Mouse (Mus musculus) heart, postnatal 0 days (tissue): ENCODE measurements around the gene Fbf1. TPM values are rescaled to one million over a fixed set of nuclear protein-coding genes. Genes with fewer than 3 reads are reported as not detected.

Source experiments
- ATAC-seq: fragments of 200-750 bp; cut with Nextera tagmentation; 2 replicates; pipeline ENCODE4 v1.8.0; 2017; ENCODE audit warnings: low read depth, moderate number of reproducible peaks, moderate library complexity; ENCODE audit not compliant: insufficient read depth
- DNase-seq: peaks from one replicate; pipeline ENCODE4 v3.0.0-alpha.2; 2016; ENCODE audit warnings: low spot score
- H3K27ac ChIP-seq: fragments of 300-500 bp; sonication (generic); 2 replicates; pipeline ENCODE4 v1.5.1; 2014; ENCODE audit warnings: low read depth, mild to moderate bottlenecking
- H3K27me3 ChIP-seq: fragments of 300-500 bp; sonication (generic); 2 replicates; pipeline ENCODE4 v1.6.1; 2014; ENCODE audit warnings: low read length, mixed read lengths; ENCODE audit not compliant: control insufficient read depth, insufficient read depth
- H3K36me3 ChIP-seq: fragments of 300-500 bp; sonication (generic); replicated peaks from 2 replicates; pipeline ENCODE4 v1.6.1; 2014; ENCODE audit warnings: low read length, mixed read lengths; ENCODE audit not compliant: control insufficient read depth, insufficient read depth
- H3K4me1 ChIP-seq: fragments of 300-500 bp; sonication (generic); 2 replicates; pipeline ENCODE4 v1.6.1; 2014; ENCODE audit warnings: antibody characterized with exemption; ENCODE audit not compliant: control insufficient read depth, insufficient read depth
- H3K4me2 ChIP-seq: fragments of 300-500 bp; sonication (generic); 2 replicates; pipeline ENCODE4 v1.6.1; 2014; ENCODE audit warnings: low read depth, mild to moderate bottlenecking, low read length, moderate library complexity
- H3K4me3 ChIP-seq: fragments of 300-500 bp; sonication (generic); 2 replicates; pipeline ENCODE4 v1.5.1; 2014; ENCODE audit warnings: low read depth, low read length
- H3K9ac ChIP-seq: fragments of 300-500 bp; sonication (generic); replicated peaks from 2 replicates; pipeline ENCODE4 v1.6.1; 2014; ENCODE audit warnings: low read depth, low read length, mixed read lengths
- H3K9me3 ChIP-seq: fragments of 300-500 bp; sonication (generic); replicated peaks from 2 replicates; pipeline ENCODE4 v1.6.1; 2016; ENCODE audit warnings: low read length; ENCODE audit not compliant: control insufficient read depth
- CTCF ChIP-seq: IDR thresholded peaks from 2 replicates; pipeline ENCODE4 v1.5.1; 2016; ENCODE audit warnings: antibody characterized with exemption, control low read depth, low read depth
- EP300 ChIP-seq: IDR thresholded peaks from 2 replicates; pipeline ENCODE4 v1.6.1; 2016; ENCODE audit warnings: antibody characterized with exemption, low read depth
- WGBS: fragments of 180-500 bp; shearing (Covaris S2); extraction: QIAGEN DNeasy Blood & Tissue Kit; methylation state at CpG from one replicate; pipeline ENCODE4 v1.1.7; 2014; 5-methylcytosine and 5-hydroxymethylcytosine counted together
- polyA plus RNA-seq: library from polyadenylated mRNA; unstranded; fragments of >200 nt; fragmentation: Nextera tagmentation; extraction: Ambion mirVana; gene quantifications from 2 replicates; pipeline ENCODE4 v1.2.1, GENCODE M21; 2015
- total RNA-seq: library from RNA; depleted of rRNA; stranded (reverse); fragments of >200 nt; gene quantifications from 2 replicates; pipeline ENCODE4 v1.2.3, GENCODE M21; 2014; ENCODE audit warnings: low replicate concordance

Gene Fbf1
- total and polyA plus RNA-seq, 2 experiments from 2014 or later, result 8.5 to 22.8 TPM

- H3K4me3 ChIP-seq, result no peak overlapping the region
- peaks cover 8% of the 10 kb centered on the region for H3K4me1 ChIP-seq
- ATAC-seq (no peak), DNase-seq (no peak)
- H3K27ac ChIP-seq, result no peak overlapping the region
- no peaks in the 10 kb centered on the region for H3K27me3 ChIP-seq
- TF ChIP-seq CTCF (no peak), EP300 (no peak)
- no peak overlapping the region for H3K4me2 ChIP-seq
- no peak overlapping the region for H3K9ac ChIP-seq
- H3K36me3 ChIP-seq, result peaks cover 49% of the 10 kb centered on the region
- no peaks in the 10 kb centered on the region for H3K9me3 ChIP-seq
- WGBS, result 77% methylated on average over 5 of the region's 5 CpGs
These were observed 2.2 kb upstream of the Fbf1 start for GRCm38 (mm10) chr11:116170003-116170800.

DNA sequence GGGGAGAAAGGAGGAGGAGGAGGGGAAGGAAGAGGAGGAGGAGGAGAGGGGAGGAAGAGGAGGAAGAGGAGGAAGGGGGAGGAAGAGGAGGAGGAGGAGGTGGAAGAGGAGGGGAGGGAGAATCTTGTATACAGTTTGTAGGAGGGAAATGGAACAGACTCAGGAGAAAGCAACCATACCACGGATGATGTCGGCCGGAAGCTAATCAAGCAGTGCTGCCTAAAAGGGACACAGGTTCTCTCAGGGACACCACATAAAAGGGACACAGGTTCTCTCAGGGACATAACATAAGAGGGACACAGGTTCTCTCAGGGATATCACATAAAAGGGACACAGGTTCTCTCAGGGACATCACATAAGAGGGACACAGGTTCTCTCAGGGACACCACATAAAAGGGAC is 1.2 kb upstream of the Fbf1 start:
- H3K4me1 ChIP-seq, result peaks cover 8% of the 10 kb centered on the region
- ATAC-seq (no peak), DNase-seq (no peak)
- no peaks in the 10 kb centered on the region for H3K9me3 ChIP-seq
- 71% methylated on average over 3 of the region's 3 CpGs for WGBS
- H3K4me2 ChIP-seq, result no peak overlapping the region
- peaks cover 44% of the 10 kb centered on the region for H3K36me3 ChIP-seq
- H3K27ac ChIP-seq, result no peak overlapping the region
- no peaks in the 10 kb centered on the region for H3K27me3 ChIP-seq
- TF ChIP-seq EP300 (no peak), CTCF (no peak)
- no peak overlapping the region for H3K9ac ChIP-seq
- H3K4me3 ChIP-seq, result no peak overlapping the region

GRCm38 (mm10) chr11:116167232-116167631 is 734 bp downstream of the Fbf1 start:
- Histone ChIP-seq H3K27ac (peak overlapping the region; percentile 91), H3K36me3 (peaks cover 24% of the 10 kb centered on the region), H3K4me2 (peak overlapping the region; percentile 76), H3K9ac (peak overlapping the region; percentile 67), H3K27me3 (no peaks in the 10 kb centered on the region), H3K4me1 (peaks cover 8% of the 10 kb centered on the region), H3K9me3 (no peaks in the 10 kb centered on the region), H3K4me3 (peak overlapping the region; percentile 67)
- 2% methylated on average over 6 of the region's 6 CpGs for WGBS
- ATAC-seq (no peak), DNase-seq (peak; percentile 68)
- no peak for TF ChIP-seq CTCF
- TF ChIP-seq EP300, result no peak

GRCm38 (mm10) chr11:116163002-116163401 is 5.0 kb downstream of the Fbf1 start:
- Histone ChIP-seq H3K36me3 (peaks cover 36% of the 10 kb centered on the region), H3K9ac (no peak overlapping the region), H3K27me3 (no peaks in the 10 kb centered on the region), H3K27ac (no peak overlapping the region), H3K4me1 (peaks cover 8% of the 10 kb centered on the region), H3K4me3 (no peak overlapping the region), H3K9me3 (no peaks in the 10 kb centered on the region), H3K4me2 (no peak overlapping the region)
- TF ChIP-seq CTCF (no peak), EP300 (no peak)
- DNase-seq (no peak), ATAC-seq (no peak)
- WGBS, result 58% methylated on average over 9 of the region's 9 CpGs

DNA sequence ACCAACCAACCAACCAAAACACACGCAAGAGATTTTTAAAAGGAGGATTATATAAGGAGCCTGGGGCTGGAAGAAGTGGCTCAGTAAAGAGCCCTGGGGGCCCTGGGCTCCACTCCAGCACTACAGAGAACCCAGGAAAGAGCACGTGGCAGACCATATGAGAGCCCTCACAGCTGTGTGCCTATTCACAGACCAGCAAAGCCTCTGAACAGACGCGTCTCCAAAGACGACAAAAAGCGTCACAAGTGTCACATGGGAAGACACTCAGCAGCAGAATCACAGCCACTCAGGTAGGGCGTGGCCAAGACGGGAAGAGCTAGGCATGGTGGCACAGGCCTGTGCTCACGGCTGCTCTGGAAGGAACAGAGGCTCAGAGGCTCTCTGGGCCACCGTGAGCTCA is 5.8 kb downstream of the Fbf1 start:
- peaks cover 8% of the 10 kb centered on the region for H3K4me1 ChIP-seq
- no peak overlapping the region for H3K27ac ChIP-seq
- no peaks in the 10 kb centered on the region for H3K9me3 ChIP-seq
- H3K4me3 ChIP-seq, result no peak overlapping the region
- H3K9ac ChIP-seq, result no peak overlapping the region
- WGBS, result 68% methylated on average over 10 of the region's 10 CpGs
- H3K27me3 ChIP-seq, result no peaks in the 10 kb centered on the region
- peaks cover 39% of the 10 kb centered on the region for H3K36me3 ChIP-seq
- no peak for DNase-seq
- H3K4me2 ChIP-seq, result no peak overlapping the region
- TF ChIP-seq EP300 (no peak), CTCF (no peak)
- ATAC-seq, result no peak

DNA sequence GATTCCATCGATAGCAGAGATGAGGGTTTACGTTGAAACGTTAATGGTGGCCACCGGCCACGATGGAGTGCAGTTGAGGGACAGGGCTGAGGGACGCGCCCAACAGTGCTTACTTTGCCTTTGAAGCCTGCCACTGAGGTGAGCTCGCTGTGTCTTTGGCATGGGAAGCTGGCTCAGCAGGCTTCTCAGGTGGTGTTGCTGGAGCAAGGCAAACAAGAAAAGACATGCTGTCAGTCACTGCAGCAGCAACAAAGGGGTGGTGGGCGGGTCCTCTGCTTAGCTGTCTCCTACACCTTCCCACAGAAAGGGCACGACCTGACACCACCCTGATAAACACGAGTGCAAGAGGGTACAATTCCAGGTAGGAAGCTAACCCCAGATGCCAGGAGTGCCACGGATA is 6.7 kb downstream of the Fbf1 start:
- H3K9ac ChIP-seq, result no peak overlapping the region
- H3K36me3 ChIP-seq, result peaks cover 39% of the 10 kb centered on the region
- H3K4me2 ChIP-seq, result no peak overlapping the region
- TF ChIP-seq CTCF (no peak), EP300 (no peak)
- 68% methylated on average over 12 of the region's 12 CpGs for WGBS
- no peak overlapping the region for H3K27ac ChIP-seq
- ATAC-seq, result no peak
- no peak overlapping the region for H3K4me3 ChIP-seq
- no peaks in the 10 kb centered on the region; the same call in 1 of the 2 replicates for H3K4me1 ChIP-seq
- no peaks in the 10 kb centered on the region for H3K27me3 ChIP-seq
- H3K9me3 ChIP-seq, result no peaks in the 10 kb centered on the region
- no peak for DNase-seq
